Mouse (Mus musculus): ENCODE results near the gene Arrb1.

The Arrb1 gene

DNA sequence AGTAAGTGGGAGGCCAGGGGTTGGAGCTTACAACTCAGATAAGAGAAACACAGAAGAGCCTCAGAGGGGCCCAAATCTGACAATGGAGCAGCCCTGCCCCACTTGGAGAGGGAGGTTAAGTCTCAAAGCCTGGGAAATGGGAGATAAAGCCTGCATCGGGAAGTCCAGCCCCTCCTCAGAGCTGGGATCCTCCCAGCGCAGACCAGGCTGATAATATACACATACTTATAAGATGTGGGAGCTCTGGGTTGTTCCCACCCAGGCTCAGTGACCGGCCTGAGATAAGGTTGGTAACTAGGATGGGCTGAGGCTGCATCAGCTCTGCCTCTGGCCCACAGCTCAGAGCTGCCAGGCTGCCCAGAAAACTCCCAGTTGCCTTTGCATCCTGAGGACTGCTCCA, 106.8 kb downstream of the Arrb1 start:
- DNase-seq: no peak

DNA sequence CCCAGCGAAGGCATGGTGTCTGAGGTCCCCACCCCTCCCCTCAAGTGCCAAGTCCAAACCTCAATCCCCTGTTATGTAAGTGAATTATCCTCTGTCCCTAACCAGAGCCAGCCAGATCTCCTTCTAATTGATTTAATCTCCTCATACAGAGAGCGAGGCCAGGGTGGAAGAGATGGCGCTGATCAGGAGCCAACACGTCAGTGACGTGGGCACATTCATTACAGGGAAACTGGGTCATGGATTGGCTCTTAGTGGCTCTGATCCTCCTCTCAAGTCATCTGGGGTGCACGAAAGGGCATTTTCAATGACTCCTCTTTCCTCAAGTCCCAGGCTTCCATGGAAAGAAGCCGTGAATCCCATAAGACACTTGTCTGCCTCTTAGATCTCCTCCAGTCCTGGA, 109.4 kb downstream of the Arrb1 start:
- no peak for DNase-seq

DNA sequence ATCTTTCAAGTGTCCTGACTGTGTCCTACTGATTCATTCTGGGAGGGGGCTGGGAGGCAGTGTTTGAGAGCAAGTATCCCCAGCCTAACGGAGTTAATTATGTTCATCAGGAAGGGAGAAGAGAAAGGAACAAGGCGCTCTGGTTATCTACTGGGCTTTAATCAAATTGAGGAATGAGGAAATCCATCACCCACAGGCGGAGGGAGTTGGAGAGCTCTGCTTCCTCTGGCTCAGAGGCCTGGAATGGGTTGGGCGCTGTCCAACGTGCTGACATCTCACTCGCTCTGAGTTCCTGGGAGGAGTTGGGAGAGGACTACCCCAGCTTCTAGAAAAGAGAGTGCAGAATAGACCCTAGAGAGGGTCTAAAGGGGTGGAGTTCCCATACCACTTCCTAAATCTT, 113.4 kb downstream of the Arrb1 start:
- no peak for DNase-seq

DNA sequence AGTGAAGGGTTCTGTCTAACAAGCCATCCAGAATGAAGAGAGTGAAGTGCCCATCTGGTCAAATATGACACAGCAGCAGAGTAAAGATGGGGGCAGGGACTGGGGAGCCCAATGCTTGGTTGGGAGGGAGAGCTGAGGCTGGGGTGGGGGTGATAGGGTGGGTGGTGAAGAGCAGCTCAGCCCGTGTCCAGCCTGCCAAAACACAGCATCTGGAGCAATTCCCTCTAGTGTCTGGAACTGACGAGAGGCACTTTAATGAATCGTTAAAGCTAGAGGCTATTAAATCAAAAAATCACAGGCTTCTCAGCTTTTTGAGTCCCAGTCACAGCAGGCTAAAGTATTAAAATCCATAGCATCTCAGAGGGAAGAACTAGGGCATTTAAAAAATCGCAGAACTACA, 114.3 kb downstream of the Arrb1 start:
- DNase-seq: no peak

DNA sequence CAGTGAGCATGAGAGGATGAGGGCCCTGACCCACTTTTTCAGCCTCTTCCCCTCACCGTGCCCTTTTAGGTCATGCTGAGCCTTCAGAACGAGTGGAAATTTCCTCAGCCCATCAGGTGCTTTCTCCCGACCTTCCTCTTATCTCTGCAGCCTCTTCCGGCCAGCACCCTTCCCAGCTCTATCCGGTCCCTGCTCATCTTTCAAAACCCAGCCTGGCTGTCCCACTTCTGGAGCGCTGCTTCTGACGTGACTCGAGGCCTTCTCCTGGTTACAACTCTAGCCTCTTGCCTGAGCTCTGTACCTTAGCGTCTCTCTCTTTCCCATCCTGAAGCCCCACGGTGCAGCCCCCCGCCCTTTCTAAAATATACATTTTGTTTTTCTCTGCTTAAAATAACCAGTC, 119.0 kb downstream of the Arrb1 start:
- no peak for DNase-seq

All from right cerebral cortex, postnatal 25 days (tissue).